ENCODE assay signal across 8 mouse cellular contexts in the genomic region with DNA sequence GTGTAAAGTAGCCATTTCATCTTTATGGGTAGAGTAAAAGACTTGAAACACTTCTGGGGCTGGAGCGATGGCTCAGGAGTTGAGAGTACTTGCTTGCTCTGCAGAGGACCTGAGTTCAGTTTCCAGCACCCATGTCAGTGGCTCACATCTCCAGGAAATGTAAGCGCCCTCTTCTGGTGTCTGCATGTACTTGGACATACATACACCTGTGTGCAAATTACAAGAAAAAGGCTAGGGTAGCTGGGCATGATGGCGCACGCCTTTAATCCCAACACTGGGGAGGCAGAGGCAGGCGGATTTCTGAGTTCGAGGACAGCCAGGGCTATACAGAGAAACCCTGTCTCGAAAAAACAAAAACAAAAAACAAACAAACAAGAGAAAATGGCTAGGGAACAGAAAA. TPM values are rescaled to one million over a fixed set of nuclear protein-coding genes. Genes with fewer than 3 reads are reported as not detected.
A peak's percentile ranks its signal among the peaks of the same experiment; 100 is the strongest.
DNase-seq lines count a peak whose midpoint lies in the region; ATAC-seq and TF ChIP-seq lines count a peak whose summit lies in the region.
"Not testable (repeated sequence)": the region's sequence is repeated elsewhere in the genome, so short reads cannot be mapped to it uniquely, and the experiment has no call there.

No protein-coding gene starts in this region.

- H3K4me1 ChIP-seq in E14TG2a.4 (replicated peaks; ENCODE audit: low read depth, low read length): peaks cover 13% of the 10 kb centered on the region
- H3K4me1 ChIP-seq in ES-E14 (ENCODE audit: control insufficient read depth in 2 of 2, insufficient read depth in 2 of 2, low read length in 2 of 2, poor library complexity in 1 of 2); forebrain, postnatal 0 days (ENCODE audit: insufficient read depth); liver, postnatal 0 days (ENCODE audit: insufficient read depth): not testable (repeated sequence)

- 0 out of 2 replicates have a peak, but pooled peaks have one; percentile 15 for TF ChIP-seq CTCF in E14TG2a.4 (conservative IDR thresholded peaks at IDR 0.05; ENCODE audit: low read length)
- TF ChIP-seq CTCF in forebrain, postnatal 0 days (IDR thresholded peaks at IDR 0.05; ENCODE audit: low read depth): peak; percentile 19
- TF ChIP-seq CTCF in liver, postnatal 0 days (IDR thresholded peaks at IDR 0.05; ENCODE audit: low read depth): 0 out of 2 replicates have a peak, but pooled peaks have one; percentile 5

- not testable (repeated sequence) for H3K9ac ChIP-seq in ES-E14 (ENCODE audit: insufficient read depth, low read depth, low read length, poor library complexity, severe bottlenecking); forebrain, postnatal 0 days; liver, postnatal 0 days (replicated peaks)

- WGBS in forebrain, postnatal 0 days: 94% methylated on average over 7 of the region's 7 CpGs
- 87% methylated on average over 7 of the region's 7 CpGs for WGBS in liver, postnatal 0 days (ENCODE audit: insufficient replicate concordance)

- H3K27me3 ChIP-seq in E14TG2a.4 (ENCODE audit: insufficient read depth, low read length); forebrain, postnatal 0 days (ENCODE audit: insufficient read depth, low read length); liver, postnatal 0 days (ENCODE audit: insufficient read depth, low read length): not testable (repeated sequence)

- in situ Hi-C loops in ES-E14 (cut with MboI; ENCODE audit: low sequenced_read_pairs in 2 of 2, unreplicated experiment in 2 of 2): not testable (repeated sequence)

- not testable (repeated sequence) for H3K9me3 ChIP-seq in E14TG2a.4 (ENCODE audit: low read length); ES-E14 (ENCODE audit: control insufficient read depth, insufficient read depth, low read depth, low read length); forebrain, postnatal 0 days (ENCODE audit: low read length); liver, postnatal 0 days (ENCODE audit: low read length)

- DNase-seq in ES-E14 (ENCODE audit: low read depth, low spot score): peak; percentile 31
- peak; percentile 62 for DNase-seq in R1 (ENCODE audit: low read depth, low spot score)
- DNase-seq in forebrain, postnatal 0 days; liver, postnatal 0 days: not testable (repeated sequence)
- peak; percentile 82 for DNase-seq in heart, adult 11 months
- DNase-seq in kidney, postnatal 10 days: peak; percentile 2
- DNase-seq in urinary bladder, adult 2 months (ENCODE audit: low spot score): peak; percentile 8

- ATAC-seq in forebrain, postnatal 0 days; liver, postnatal 0 days: not testable (repeated sequence)

- H3K36me3 ChIP-seq in E14TG2a.4 (ENCODE audit: insufficient read depth, low read length): peaks cover 99% of the 10 kb centered on the region
- peaks cover 56% of the 10 kb centered on the region for H3K36me3 ChIP-seq in ES-E14 (ENCODE audit: control insufficient read depth, insufficient read depth, low read length, poor library complexity, severe bottlenecking)
- peaks cover 73% of the 10 kb centered on the region for H3K36me3 ChIP-seq in forebrain, postnatal 0 days (ENCODE audit: insufficient read depth)
- H3K36me3 ChIP-seq in liver, postnatal 0 days (replicated peaks; ENCODE audit: insufficient read depth, low read length): peaks cover 54% of the 10 kb centered on the region

- not testable (repeated sequence) for H3K4me3 ChIP-seq in E14TG2a.4 (replicated peaks; ENCODE audit: low read length); ES-E14 (ENCODE audit: insufficient read depth in 1 of 2, low read depth in 1 of 2, low read length in 2 of 2, poor library complexity in 1 of 2, severe bottlenecking in 1 of 2); forebrain, postnatal 0 days (ENCODE audit: low read depth, low read length); liver, postnatal 0 days (ENCODE audit: low read depth, low read length)

- not testable (repeated sequence) for TF ChIP-seq EP300 in liver, postnatal 0 days (IDR thresholded peaks at IDR 0.05; ENCODE audit: low read depth)

- not testable (repeated sequence) for H3K27ac ChIP-seq in ES-E14 (ENCODE audit: insufficient read depth, low read depth, low read length, poor library complexity, severe bottlenecking); forebrain, postnatal 0 days (ENCODE audit: low read depth, low read length); liver, postnatal 0 days (ENCODE audit: low read depth)

- not testable (repeated sequence) for H3K4me2 ChIP-seq in forebrain, postnatal 0 days (ENCODE audit: low read depth); liver, postnatal 0 days (ENCODE audit: low read depth, low read length)

RNA-seq across cellular contexts. Expression of a gene that starts 24.6 kb away (rescaled TPM):
- total RNA-seq in ES-E14 (2012; rRNA removed): 11.5 and 13.5 TPM in 2 replicates
- 16.2 TPM in 2 replicates for total RNA-seq in forebrain, postnatal 0 days (2014; rRNA removed)
- polyA plus RNA-seq in forebrain, postnatal 0 days (2015; fragmentation: Nextera tagmentation; extraction: Ambion mirVana): 24.3 and 37.2 TPM in 2 replicates
- polyA plus RNA-seq in liver, postnatal 0 days (2015; fragmentation: Nextera tagmentation; extraction: Ambion mirVana): 4.7 and 5.2 TPM in 2 replicates
- 139 and 150 TPM in 2 replicates for polyA plus RNA-seq in urinary bladder, adult 2 months (2012; rRNA removed)
